Mouse (Mus musculus) forebrain, embryonic 11.5 days (tissue): ENCODE data around the gene Golga3. TPM values are rescaled to one million over a fixed set of nuclear protein-coding genes. Genes with fewer than 3 reads are reported as not detected.
A peak's percentile ranks its signal among the peaks of the same experiment; 100 is the strongest.

Experiments used
- ATAC-seq: fragments of 200-750 bp; cut with Nextera tagmentation; replicated peaks from 2 replicates; pipeline ENCODE4 v1.8.0; 2017; ENCODE audit warnings: moderate TSS enrichment; ENCODE audit not compliant: low FRiP score
- DNase-seq: peaks from one replicate; pipeline ENCODE4 v3.0.0-alpha.2; 2017; ENCODE audit warnings: low spot score
- H3K27ac ChIP-seq: fragments of 300-500 bp; sonication (generic); 2 replicates; pipeline ENCODE4 v1.5.1; 2014; ENCODE audit warnings: low read depth, low read length
- H3K27me3 ChIP-seq: fragments of 300-500 bp; sonication (generic); 2 replicates; pipeline ENCODE4 v1.6.1; 2014; ENCODE audit warnings: mild to moderate bottlenecking, low read length, mixed read lengths; ENCODE audit not compliant: control insufficient read depth, insufficient read depth
- H3K36me3 ChIP-seq: fragments of 300-500 bp; sonication (generic); 2 replicates; pipeline ENCODE4 v1.6.1; 2014; ENCODE audit warnings: mild to moderate bottlenecking, low read length, moderate library complexity, mixed read lengths; ENCODE audit not compliant: control insufficient read depth, insufficient read depth
- H3K4me1 ChIP-seq: fragments of 300-500 bp; sonication (generic); replicated peaks from 2 replicates; pipeline ENCODE4 v1.6.1; 2014; ENCODE audit warnings: low read length, mixed read lengths; ENCODE audit not compliant: control insufficient read depth, insufficient read depth
- H3K4me2 ChIP-seq: fragments of 300-500 bp; sonication (generic); 2 replicates; pipeline ENCODE4 v1.6.1; 2014; ENCODE audit warnings: low read depth, mild to moderate bottlenecking, low read length, moderate library complexity, mixed read lengths; ENCODE audit not compliant: severe bottlenecking
- H3K4me3 ChIP-seq: fragments of 300-500 bp; sonication (generic); 2 replicates; pipeline ENCODE4 v1.5.1; 2014; ENCODE audit warnings: low read depth, low read length
- H3K9ac ChIP-seq: fragments of 300-500 bp; sonication (generic); 2 replicates; pipeline ENCODE4 v1.6.1; 2014; ENCODE audit warnings: low read length
- H3K9me3 ChIP-seq: fragments of 300-500 bp; sonication (generic); 2 replicates; pipeline ENCODE4 v1.6.1; 2016; ENCODE audit warnings: low read length, mixed read lengths; ENCODE audit not compliant: control insufficient read depth
- WGBS: fragments of 180-500 bp; shearing (Covaris S2); extraction: QIAGEN DNeasy Blood & Tissue Kit; methylation state at CpG from one replicate; pipeline ENCODE4 v1.1.7; 2014; 5-methylcytosine and 5-hydroxymethylcytosine counted together
- polyA plus RNA-seq: library from polyadenylated mRNA; unstranded; fragments of >200 nt; fragmentation: Nextera tagmentation; extraction: Ambion mirVana; gene quantifications from 2 replicates; pipeline ENCODE4 v1.2.1, GENCODE M21; 2014

Gene Golga3
- polyA plus RNA-seq, 1 experiment from 2014 or later: 20.0 TPM

GRCm38 (mm10) chr5:110222757-110223156 is 46.3 kb downstream of the Golga3 start:
- Histone ChIP-seq H3K4me2 (no peak overlapping the region), H3K36me3 (no peaks in the 10 kb centered on the region; the same call in 1 of the 2 replicates), H3K4me1 (no peaks in the 10 kb centered on the region), H3K9ac (no peak overlapping the region), H3K9me3 (no peaks in the 10 kb centered on the region), H3K4me3 (no peak overlapping the region), H3K27me3 (no peaks in the 10 kb centered on the region), H3K27ac (no peak overlapping the region)
- ATAC-seq (no peak), DNase-seq (no peak)
- 86% methylated on average over 6 of the region's 6 CpGs for WGBS

GRCm38 (mm10) chr5:110225056-110225455 is 48.6 kb downstream of the Golga3 start:
- H3K4me3 ChIP-seq: no peak overlapping the region
- 89% methylated on average over 3 of the region's 3 CpGs for WGBS
- H3K9ac ChIP-seq: no peak overlapping the region
- no peak overlapping the region for H3K27ac ChIP-seq
- peaks cover under 1% of the 10 kb centered on the region; the same call in 1 of the 2 replicates for H3K4me1 ChIP-seq
- DNase-seq: no peak
- no peaks in the 10 kb centered on the region for H3K27me3 ChIP-seq
- H3K4me2 ChIP-seq: no peak overlapping the region
- H3K36me3 ChIP-seq: no peaks in the 10 kb centered on the region; the same call in 1 of the 2 replicates
- H3K9me3 ChIP-seq: no peaks in the 10 kb centered on the region
- ATAC-seq: no peak

GRCm38 (mm10) chr5:110227336-110227883 is 50.9 kb downstream of the Golga3 start:
- H3K4me1 ChIP-seq: peaks cover 4% of the 10 kb centered on the region; the same call in 1 of the 2 replicates
- no peak for ATAC-seq
- no peak overlapping the region for H3K27ac ChIP-seq
- WGBS: 47% methylated on average over 1 of the region's 1 CpGs
- H3K4me3 ChIP-seq: no peak overlapping the region
- H3K9me3 ChIP-seq: no peaks in the 10 kb centered on the region
- DNase-seq: no peak
- no peak overlapping the region for H3K9ac ChIP-seq
- H3K36me3 ChIP-seq: no peaks in the 10 kb centered on the region
- H3K4me2 ChIP-seq: no peak overlapping the region
- H3K27me3 ChIP-seq: no peaks in the 10 kb centered on the region

- DNase-seq (no peak), ATAC-seq (no peak)
- peaks cover 4% of the 10 kb centered on the region; the same call in 1 of the 2 replicates for H3K4me1 ChIP-seq
- H3K36me3 ChIP-seq: no peaks in the 10 kb centered on the region; the same call in 1 of the 2 replicates
- no peaks in the 10 kb centered on the region for H3K27me3 ChIP-seq
- peak overlapping the region; percentile 67 for H3K4me2 ChIP-seq
- H3K27ac ChIP-seq: peak overlapping the region; percentile 93; the same call in 1 of the 2 replicates
- peak overlapping the region; percentile 93 for H3K4me3 ChIP-seq
- peak overlapping the region; percentile 93 for H3K9ac ChIP-seq
- 9% methylated on average over 8 of the region's 8 CpGs for WGBS
- H3K9me3 ChIP-seq: no peaks in the 10 kb centered on the region
Measured at GRCm38 (mm10) chr5:110230401-110230779, 53.9 kb downstream of the Golga3 start.

GRCm38 (mm10) chr5:110230780-110231461 is 54.4 kb downstream of the Golga3 start, which contains the start of gene Ankle2:
Ankle2 (plus strand) TSS chr5:110231004.
- peak within 1 kb of the TSS; percentile 93 for H3K27ac ChIP-seq
- peak within 1 kb of the TSS; percentile 67 for H3K4me2 ChIP-seq
- H3K9me3 ChIP-seq: no peaks in the 10 kb centered on the region
- ATAC-seq (peak; percentile 97), DNase-seq (peak; percentile 97)
- peak within 1 kb of the TSS; percentile 93 for H3K4me3 ChIP-seq
- no peaks in the 10 kb centered on the region; the same call in 1 of the 2 replicates for H3K36me3 ChIP-seq
- WGBS: under 1% methylated on average over 81 of the region's 81 CpGs
- peaks cover 4% of the 10 kb centered on the region; the same call in 1 of the 2 replicates for H3K4me1 ChIP-seq
- no peaks in the 10 kb centered on the region for H3K27me3 ChIP-seq
- peak within 1 kb of the TSS; percentile 93 for H3K9ac ChIP-seq

- Histone ChIP-seq H3K27me3 (no peaks in the 10 kb centered on the region), H3K9ac (peak overlapping the region; percentile 93), H3K9me3 (no peaks in the 10 kb centered on the region), H3K4me1 (peaks cover 4% of the 10 kb centered on the region; the same call in 1 of the 2 replicates), H3K36me3 (peaks cover 2% of the 10 kb centered on the region; the same call in 1 of the 2 replicates), H3K27ac (no peak overlapping the region), H3K4me2 (peak overlapping the region; percentile 67), H3K4me3 (peak overlapping the region; percentile 93)
- 48% methylated on average over 13 of the region's 13 CpGs for WGBS
- ATAC-seq (peak; percentile 23; the same call in 1 of the 2 replicates), DNase-seq (no peak)
Measured at GRCm38 (mm10) chr5:110231638-110232037, 55.1 kb downstream of the Golga3 start.

GRCm38 (mm10) chr5:110232346-110232745 is 55.8 kb downstream of the Golga3 start:
- Histone ChIP-seq H3K4me3 (no peak overlapping the region), H3K27me3 (no peaks in the 10 kb centered on the region), H3K9ac (no peak overlapping the region), H3K36me3 (peaks cover 3% of the 10 kb centered on the region; the same call in 1 of the 2 replicates), H3K27ac (no peak overlapping the region), H3K9me3 (no peaks in the 10 kb centered on the region), H3K4me1 (peaks cover 4% of the 10 kb centered on the region; the same call in 1 of the 2 replicates), H3K4me2 (no peak overlapping the region)
- DNase-seq: no peak
- ATAC-seq: no peak
- WGBS: 89% methylated on average over 6 of the region's 6 CpGs

- DNase-seq: no peak
- H3K9me3 ChIP-seq: no peaks in the 10 kb centered on the region
- 86% methylated on average over 2 of the region's 2 CpGs for WGBS
- H3K36me3 ChIP-seq: peaks cover 5% of the 10 kb centered on the region; the same call in 1 of the 2 replicates
- no peak overlapping the region for H3K4me3 ChIP-seq
- no peak overlapping the region for H3K9ac ChIP-seq
- no peaks in the 10 kb centered on the region for H3K27me3 ChIP-seq
- H3K4me1 ChIP-seq: no peaks in the 10 kb centered on the region
- H3K4me2 ChIP-seq: no peak overlapping the region
- ATAC-seq: no peak
- no peak overlapping the region for H3K27ac ChIP-seq
Measured at GRCm38 (mm10) chr5:110244091-110244490, 67.6 kb downstream of the Golga3 start.
